Mouse (Mus musculus): ENCODE results near the gene Mrpl51.
A peak's percentile ranks its signal among the peaks of the same experiment; 100 is the strongest.

The Mrpl51 gene

GRCm38 (mm10) chr6:125191332-125192015 is at the start of gene Mrpl51, which contains the start of gene Ncapd2:
TSS of gene Mrpl51 (plus strand) at chr6:125191801.
TSS of gene Ncapd2 (minus strand) at chr6:125191701.
- peak; percentile 99 for DNase-seq (ENCODE audit: low spot score)

GRCm38 (mm10) chr6:125142436-125142835 is 49.2 kb upstream of the Mrpl51 start:
- no peak for DNase-seq (ENCODE audit: low spot score)

GRCm38 (mm10) chr6:125143128-125143527 is 48.5 kb upstream of the Mrpl51 start:
- DNase-seq (ENCODE audit: low spot score) = no peak

GRCm38 (mm10) chr6:125143904-125144303 is 47.7 kb upstream of the Mrpl51 start:
- no peak for DNase-seq (ENCODE audit: low spot score)

- peak; percentile 89 for DNase-seq (ENCODE audit: low spot score)
Measured at GRCm38 (mm10) chr6:125145001-125145400, 46.6 kb upstream of the Mrpl51 start, which contains the start of gene Iffo1. TSS of gene Iffo1 (plus strand) at chr6:125145241.

GRCm38 (mm10) chr6:125145479-125145951 is 46.1 kb upstream of the Mrpl51 start:
- DNase-seq (ENCODE audit: low spot score) = peak; percentile 61

GRCm38 (mm10) chr6:125146148-125146547 is 45.5 kb upstream of the Mrpl51 start:
- DNase-seq (ENCODE audit: low spot score) = no peak

GRCm38 (mm10) chr6:125146797-125147196 is 44.8 kb upstream of the Mrpl51 start:
- DNase-seq (ENCODE audit: low spot score) = peak; percentile 66

- peak; percentile 55 for DNase-seq (ENCODE audit: low spot score)
Measured at GRCm38 (mm10) chr6:125147329-125147728, 44.3 kb upstream of the Mrpl51 start.

GRCm38 (mm10) chr6:125148251-125148925 is 43.2 kb upstream of the Mrpl51 start:
- DNase-seq (ENCODE audit: low spot score) = peak; percentile 69

- peak; percentile 65 for DNase-seq (ENCODE audit: low spot score)
Measured at GRCm38 (mm10) chr6:125148926-125149568, 42.6 kb upstream of the Mrpl51 start.

GRCm38 (mm10) chr6:125149569-125149950 is 42.0 kb upstream of the Mrpl51 start:
- DNase-seq (ENCODE audit: low spot score) = no peak

GRCm38 (mm10) chr6:125152212-125153017 is 39.2 kb upstream of the Mrpl51 start:
- DNase-seq (ENCODE audit: low spot score) = peak; percentile 74

GRCm38 (mm10) chr6:125153018-125153389 is 38.6 kb upstream of the Mrpl51 start:
- peak; percentile 53 for DNase-seq (ENCODE audit: low spot score)

GRCm38 (mm10) chr6:125153682-125154081 is 37.9 kb upstream of the Mrpl51 start:
- no peak for DNase-seq (ENCODE audit: low spot score)

GRCm38 (mm10) chr6:125154550-125154949 is 37.1 kb upstream of the Mrpl51 start:
- no peak for DNase-seq (ENCODE audit: low spot score)

- DNase-seq (ENCODE audit: low spot score) = no peak
Measured at GRCm38 (mm10) chr6:125155262-125155661, 36.3 kb upstream of the Mrpl51 start.

- DNase-seq (ENCODE audit: low spot score) = no peak
Measured at GRCm38 (mm10) chr6:125156491-125156890, 35.1 kb upstream of the Mrpl51 start.

- peak; percentile 52 for DNase-seq (ENCODE audit: low spot score)
Measured at GRCm38 (mm10) chr6:125156903-125157614, 34.5 kb upstream of the Mrpl51 start.

GRCm38 (mm10) chr6:125158944-125159492 is 32.6 kb upstream of the Mrpl51 start:
- DNase-seq (ENCODE audit: low spot score) = peak; percentile 51
